Mouse (Mus musculus): ENCODE measurements around the gene Gm10153. TPM values are rescaled to one million over a fixed set of nuclear protein-coding genes. Genes with fewer than 3 reads are reported as not detected.

The Gm10153 gene
- total RNA-seq (2023), result not detected

DNA sequence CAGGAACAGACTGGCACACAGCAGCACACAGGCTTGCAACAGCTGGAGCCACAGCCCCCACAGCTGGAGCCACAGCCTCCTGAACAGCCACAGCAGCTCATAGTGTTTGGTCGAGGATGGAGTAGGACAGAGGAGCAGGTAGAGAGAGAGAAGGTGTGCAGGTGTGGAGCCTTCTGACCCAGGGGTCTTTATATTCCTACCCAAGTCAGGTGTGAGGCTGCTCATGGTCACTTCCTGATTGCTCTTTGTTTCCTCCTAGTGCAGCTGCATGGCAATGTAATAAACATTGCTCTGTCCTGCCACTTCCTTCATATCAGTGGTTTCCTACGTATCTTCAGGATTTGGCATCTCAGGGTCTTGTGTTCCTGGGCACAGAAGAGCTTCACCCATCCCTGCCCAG, at the start of gene Gm10153:
TSS of gene Gm10153 (minus strand) at position 101 of the 400 bp plus-strand sequence.

GRCm38 (mm10) chr7:142229871-142230270, 39.7 kb upstream of the Gm10153 start, which contains the start of gene Krtap5-5:
TSS of gene Krtap5-5 (minus strand) at chr7:142229971.

DNA sequence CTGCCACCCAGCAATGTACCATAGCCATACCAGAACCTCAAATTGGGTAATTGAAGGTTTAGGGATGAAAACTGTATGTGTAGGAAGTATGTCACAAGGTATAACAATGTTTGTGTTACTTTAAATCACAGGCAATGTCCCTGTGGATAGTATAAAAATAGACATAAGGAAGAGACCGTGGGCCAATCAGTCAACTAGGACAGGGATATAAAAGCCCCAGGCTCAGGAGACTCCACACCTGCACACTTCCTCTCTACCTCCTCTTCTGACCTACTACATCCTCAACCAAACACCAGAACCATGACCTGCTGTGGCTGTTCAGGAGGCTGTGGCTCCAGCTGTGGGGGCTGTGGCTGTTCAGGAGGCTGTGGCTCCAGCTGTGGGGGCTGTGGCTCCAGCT, 21.4 kb upstream of the Gm10153 start, which contains the start of gene Gm7579:
TSS of gene Gm7579 (plus strand) at position 301 of the 400 bp plus-strand sequence.

DNA sequence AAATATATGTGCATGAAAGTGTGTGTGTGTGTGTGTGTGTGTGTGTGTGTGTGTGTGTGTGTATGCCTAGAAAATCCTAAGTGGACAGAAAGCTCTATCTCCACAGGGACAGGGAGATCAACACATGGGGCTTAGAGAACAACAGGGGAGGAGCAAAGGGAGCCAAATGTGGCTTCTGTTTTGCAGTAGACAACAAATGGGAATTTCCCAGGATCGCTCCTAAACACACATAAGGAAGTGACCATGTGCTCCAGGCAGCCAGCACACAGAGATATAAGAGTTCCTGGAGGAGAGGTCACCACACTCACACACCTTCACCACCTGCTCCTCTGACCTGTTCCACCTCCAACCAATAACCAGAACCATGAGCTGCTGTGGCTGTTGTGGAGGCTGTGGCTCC, 10.9 kb upstream of the Gm10153 start, which contains the start of gene Krtap5-3:
TSS of gene Krtap5-3 (plus strand) at position 301 of the 400 bp plus-strand sequence.

DNA sequence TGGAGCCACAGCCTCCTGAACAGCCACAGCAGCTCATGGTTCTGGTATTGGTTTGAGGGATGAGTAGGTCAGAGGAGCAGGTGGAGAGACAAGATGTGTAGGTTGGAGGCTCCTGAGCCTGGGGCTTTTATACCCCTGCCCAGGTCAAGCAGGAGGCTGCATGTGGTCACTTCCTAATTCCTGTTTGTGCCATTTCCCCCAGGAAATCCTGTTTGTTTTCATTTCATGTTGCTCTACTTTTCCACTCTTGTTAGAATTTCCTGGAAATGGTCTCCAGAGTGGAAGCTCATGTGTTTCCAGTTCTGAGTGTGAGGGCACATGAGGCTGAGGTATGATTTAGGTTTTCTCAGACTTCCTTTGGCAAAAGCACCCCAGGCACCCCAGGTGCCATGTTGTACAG, 14.3 kb downstream of the Gm10153 start, which contains the start of gene Krtap5-2:
TSS of gene Krtap5-2 (minus strand) at position 101 of the 400 bp plus-strand sequence.

GRCm38 (mm10) chr7:142165639-142166038, 24.6 kb downstream of the Gm10153 start, which contains the start of gene Gm4553:
TSS of gene Gm4553 (minus strand) at chr7:142165739.

GRCm38 (mm10) chr7:142157013-142157412, 33.2 kb downstream of the Gm10153 start, which contains the start of gene Gm29735:
TSS of gene Gm29735 (minus strand) at chr7:142157113.

GRCm38 (mm10) chr7:142144507-142144906, 45.7 kb downstream of the Gm10153 start, which contains the start of gene Gm45337:
TSS of gene Gm45337 (minus strand) at chr7:142144607.

Other genes with a start within 250 kb of the Gm10153 start
- gene Brsk2, start 240.6 kb downstream of the Gm10153 start, total RNA-seq (2023), result not detected
- 10 to 100 TPM; 38.2 to 38.6 TPM for gene Mob2, start 129.3 kb downstream of the Gm10153 start, total RNA-seq (2023)
- 1 to 10 TPM in 1 of 2 experiments, under 1 TPM in 1; 0.86 to 1.3 TPM for gene Dusp8, start 94.5 kb downstream of the Gm10153 start, total RNA-seq (2023)
- gene Gm45618, start 69.7 kb downstream of the Gm10153 start, total RNA-seq (2023), result not detected
- not detected for gene Gm39115, start 54.4 kb downstream of the Gm10153 start, total RNA-seq (2023)
- gene Gm45337, start 45.8 kb downstream of the Gm10153 start, total RNA-seq (2023), result not detected
- not detected for gene Gm29735, start 33.3 kb downstream of the Gm10153 start, total RNA-seq (2023)
- gene Gm4553, start 24.6 kb downstream of the Gm10153 start, total RNA-seq (2023), result not detected
- not detected for gene Krtap5-2, start 14.4 kb downstream of the Gm10153 start, total RNA-seq (2023)
- not detected for gene Krtap5-3, start 11.0 kb upstream of the Gm10153 start, total RNA-seq (2023)
- gene Gm7579, start 21.5 kb upstream of the Gm10153 start, total RNA-seq (2023), result not detected
- not detected for gene Krtap5-5, start 39.6 kb upstream of the Gm10153 start, total RNA-seq (2023)
- gene Gm40460, start 50.7 kb upstream of the Gm10153 start, total RNA-seq (2023), result not detected
- gene Gm2431, start 68.0 kb upstream of the Gm10153 start, total RNA-seq (2023), result not detected
- not detected for gene Gm4559, start 84.0 kb upstream of the Gm10153 start, total RNA-seq (2023)
- gene Krtap5-1, start 106.7 kb upstream of the Gm10153 start, total RNA-seq (2023), result not detected
- not detected for gene Krtap5-4, start 113.2 kb upstream of the Gm10153 start, total RNA-seq (2023)
- gene Ifitm10, start 183.4 kb upstream of the Gm10153 start, total RNA-seq (2023), result under 1 TPM in 1 of 2 experiments, not detected in 1; 0.70 TPM
- 1 to 10 TPM in 1 of 2 experiments, not detected in 1; 4.8 TPM for gene Gm49369, start 192.3 kb upstream of the Gm10153 start, total RNA-seq (2023)
- 10 to 100 TPM; 61.8 to 67.8 TPM for gene Ctsd, start 197.6 kb upstream of the Gm10153 start, total RNA-seq (2023)
- gene Syt8, start 244.5 kb upstream of the Gm10153 start, total RNA-seq (2023), result not detected